Mouse (Mus musculus): ENCODE measurements around the gene Ly9. TPM values are rescaled to one million over a fixed set of nuclear protein-coding genes. Genes with fewer than 3 reads are reported as not detected.

The Ly9 gene
- polyA plus RNA-seq (2012; rRNA removed) = 0.07 and 0.18 TPM in 2 replicates

DNA sequence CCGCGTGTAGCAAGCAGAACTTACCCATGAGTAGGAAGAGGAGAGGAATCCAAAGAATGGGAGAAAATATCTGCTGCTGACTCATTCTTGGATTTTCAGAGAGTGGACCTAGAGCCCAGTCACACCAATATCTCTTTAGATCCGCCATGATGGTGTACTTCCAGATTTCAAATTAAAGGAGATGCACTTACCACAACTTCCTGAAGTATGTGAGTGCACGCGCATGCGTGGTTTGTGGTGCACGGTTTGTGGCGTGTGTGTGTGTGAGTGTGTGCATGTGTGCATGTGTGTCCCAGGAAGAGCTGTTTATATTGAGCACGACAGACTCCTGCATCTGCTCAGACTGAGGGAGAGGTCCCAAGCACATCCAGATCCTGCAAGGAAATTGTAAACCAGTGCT, at the start of gene Ly9:
Ly9 (minus strand) TSS at position 235 of the 400 bp plus-strand sequence.

GRCm38 (mm10) chr1:171652734-171653133, 45.5 kb upstream of the Ly9 start, which contains the start of gene Slamf7:
Gene Slamf7, minus strand, starts transcription at chr1:171653035.

GRCm38 (mm10) chr1:171558898-171559297, 48.3 kb downstream of the Ly9 start, which contains the start of gene Cd244a:
Gene Cd244a, plus strand, starts transcription at chr1:171559193.

Other genes with a start within 250 kb of the Ly9 start
- gene Klhdc9, start 246.6 kb downstream of the Ly9 start, polyA plus RNA-seq (2012; rRNA removed) = 1.9 and 2.2 TPM in 2 replicates
- gene Nectin4, start 237.3 kb downstream of the Ly9 start, polyA plus RNA-seq (2012; rRNA removed) = 0.95 and 1.1 TPM in 2 replicates
- gene Arhgap30, start 218.5 kb downstream of the Ly9 start, polyA plus RNA-seq (2012; rRNA removed) = 0.92 and 1.7 TPM in 2 replicates
- 99.5 and 131 TPM in 2 replicates for gene Usf1, start 196.1 kb downstream of the Ly9 start, polyA plus RNA-seq (2012; rRNA removed)
- gene Tstd1, start 188.5 kb downstream of the Ly9 start, polyA plus RNA-seq (2012; rRNA removed) = 3.7 and 5.0 TPM in 2 replicates
- 7.0 and 10.3 TPM in 2 replicates for gene F11r, start 169.9 kb downstream of the Ly9 start, polyA plus RNA-seq (2012; rRNA removed)
- 9.4 and 11.0 TPM in 2 replicates for gene Alyref2, start 103.9 kb downstream of the Ly9 start, polyA plus RNA-seq (2012; rRNA removed)
- gene Itln1, start 72.1 kb downstream of the Ly9 start, polyA plus RNA-seq (2012; rRNA removed) = not detected in 2 replicates
- gene Cd244a, start 48.2 kb downstream of the Ly9 start, polyA plus RNA-seq (2012; rRNA removed) = 0.05 TPM in 1 of 2 replicates, not detected in the other
- 0.01 TPM in 1 of 2 replicates, not detected in the other for gene Slamf7, start 45.6 kb upstream of the Ly9 start, polyA plus RNA-seq (2012; rRNA removed)
- gene Cd48, start 74.6 kb upstream of the Ly9 start, polyA plus RNA-seq (2012; rRNA removed) = 0.77 and 0.85 TPM in 2 replicates
- 0.17 and 0.22 TPM in 2 replicates for gene Slamf1, start 159.7 kb upstream of the Ly9 start, polyA plus RNA-seq (2012; rRNA removed)
- gene Cd84, start 232.3 kb upstream of the Ly9 start, polyA plus RNA-seq (2012; rRNA removed) = 0.49 and 0.87 TPM in 2 replicates